Mouse (Mus musculus) lung, postnatal 10 days (tissue): ENCODE results near the gene Mdm1.
A peak's percentile ranks its signal among the peaks of the same experiment; 100 is the strongest.
"Not testable (repeated sequence)": the region's sequence is repeated elsewhere in the genome, so short reads cannot be mapped to it uniquely, and the experiment has no call there.

Experiments
- DNase-seq: peaks from one replicate; pipeline ENCODE4 v3.0.0; 2021

The Mdm1 gene

GRCm38 (mm10) chr10:118125776-118126445, 15.7 kb upstream of the Mdm1 start:
- no peak for DNase-seq

DNA sequence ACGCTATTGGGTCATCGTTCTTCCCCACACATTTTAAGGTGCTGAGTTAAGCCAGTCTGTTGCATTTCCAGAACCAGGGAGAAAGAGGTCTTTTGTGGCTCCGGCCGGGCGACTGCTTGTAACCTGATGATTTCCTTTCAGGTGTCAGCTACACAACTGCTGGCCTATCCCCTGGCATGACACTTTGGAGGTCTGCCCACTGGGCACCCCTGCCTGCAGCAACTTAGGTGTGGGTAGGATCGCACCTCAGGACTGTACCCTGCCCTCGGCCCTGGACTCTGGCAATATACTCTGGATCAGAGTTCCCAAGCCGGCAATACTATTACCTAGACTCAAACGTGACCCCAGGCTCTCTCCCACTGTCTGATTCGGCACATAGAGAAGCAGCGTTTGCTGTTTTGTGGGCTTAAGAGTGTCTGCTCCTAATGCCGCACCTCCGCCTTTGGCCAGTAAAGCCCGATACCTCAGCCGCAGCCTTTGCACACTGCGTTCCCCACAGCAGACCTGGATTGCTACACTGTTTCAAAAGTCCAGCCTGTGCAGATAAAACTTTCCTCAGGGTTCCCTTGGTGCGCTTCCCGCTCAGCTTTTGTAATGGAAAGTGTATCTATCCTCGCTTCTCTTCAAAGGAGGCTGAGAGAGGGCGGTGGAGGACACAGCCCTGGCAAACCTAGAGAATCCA, 12.5 kb upstream of the Mdm1 start:
- no peak for DNase-seq

GRCm38 (mm10) chr10:118130016-118130415, 11.6 kb upstream of the Mdm1 start:
- no peak for DNase-seq

DNA sequence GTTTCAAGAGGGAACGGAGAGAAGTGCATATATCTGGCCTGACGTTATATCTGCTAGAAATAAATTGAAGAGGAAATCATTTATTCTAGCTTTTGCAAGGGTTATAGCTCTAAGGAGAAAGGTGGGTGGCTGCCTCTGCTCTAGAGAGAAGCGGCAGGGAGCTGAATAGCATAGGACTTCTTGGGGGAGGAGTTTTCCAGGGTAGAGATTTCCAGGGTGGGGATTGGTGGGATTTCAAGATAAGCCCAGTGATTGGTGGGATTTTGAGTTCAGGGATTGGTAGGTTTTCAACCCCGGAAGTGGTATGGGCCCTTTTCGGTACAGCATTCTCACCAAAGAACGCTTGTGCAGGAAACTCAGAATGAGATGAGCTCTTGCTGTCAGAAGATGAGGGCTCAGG, 8.6 kb upstream of the Mdm1 start:
- DNase-seq: no peak

GRCm38 (mm10) chr10:118138508-118138907, 3.1 kb upstream of the Mdm1 start:
- DNase-seq: no peak

- DNase-seq: no peak
Observed at GRCm38 (mm10) chr10:118139837-118140570, 1.6 kb upstream of the Mdm1 start.

DNA sequence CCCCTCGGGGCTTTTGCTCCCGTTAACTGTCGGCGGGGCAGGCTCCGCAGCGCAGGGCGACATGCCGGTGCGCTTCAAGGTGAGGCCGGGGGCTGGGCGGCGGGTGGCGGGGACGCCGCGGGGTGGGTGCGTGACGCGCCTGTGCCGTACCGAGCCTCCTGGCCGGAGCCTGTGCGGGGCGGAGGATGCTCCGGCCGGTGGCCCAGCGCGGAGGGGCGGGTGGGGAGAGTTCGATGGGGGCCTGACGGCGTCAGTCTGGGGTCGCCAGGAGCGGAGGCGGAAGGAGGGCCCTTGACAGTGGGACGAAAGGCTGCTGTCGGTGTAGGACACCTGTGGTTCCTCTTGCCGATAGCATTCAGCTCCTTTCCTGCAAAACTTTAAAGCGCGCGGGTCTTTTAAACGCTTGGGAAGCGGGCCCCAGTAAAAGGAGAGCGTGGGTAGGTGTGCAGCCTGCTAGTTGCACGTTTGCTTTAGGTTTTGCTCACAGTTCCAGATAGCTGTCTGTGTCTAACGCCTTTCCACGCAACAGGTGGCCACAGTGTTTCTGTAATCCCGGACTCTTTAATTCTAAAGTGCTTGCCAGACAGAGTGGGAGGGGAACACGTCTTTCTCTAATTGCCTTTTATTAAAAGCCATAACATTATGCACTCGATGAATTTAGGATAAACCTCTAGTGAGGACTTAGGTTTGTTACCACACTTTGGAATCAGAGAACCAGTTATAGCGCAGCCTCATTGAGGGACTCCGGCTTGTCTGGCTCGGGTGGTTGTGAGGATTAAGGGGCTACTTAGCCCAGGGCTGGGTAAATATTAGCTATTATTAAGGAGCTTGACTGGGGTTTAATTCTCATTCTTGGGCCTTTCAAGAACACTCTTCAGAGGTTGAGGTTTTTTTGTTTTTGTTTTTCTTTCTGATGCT, 532 bp downstream of the Mdm1 start:
- no peak for DNase-seq

DNA sequence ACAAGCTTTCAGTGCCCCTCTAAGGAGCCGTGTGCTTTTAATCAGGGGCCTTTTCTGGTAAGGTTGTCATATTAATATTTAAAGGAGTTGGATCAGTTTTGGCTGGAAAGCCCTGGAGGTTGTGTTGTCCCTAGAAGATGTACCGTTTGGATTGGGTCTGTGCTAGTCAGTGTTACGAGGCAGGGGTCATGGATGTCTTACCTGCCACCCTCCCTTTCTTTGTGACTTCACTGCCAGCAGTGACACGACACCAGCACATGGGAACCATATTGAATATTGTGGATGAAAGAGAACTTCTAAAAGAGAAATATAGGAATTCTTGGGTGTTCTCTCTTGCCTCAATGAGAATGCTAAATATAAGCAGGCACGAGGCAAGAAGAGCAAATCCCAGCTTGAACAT, 7.8 kb downstream of the Mdm1 start:
- no peak for DNase-seq

GRCm38 (mm10) chr10:118150866-118151265, 9.3 kb downstream of the Mdm1 start:
- no peak for DNase-seq

- peak; percentile 33 for DNase-seq
Observed at GRCm38 (mm10) chr10:118155932-118156331, 14.3 kb downstream of the Mdm1 start.

DNA sequence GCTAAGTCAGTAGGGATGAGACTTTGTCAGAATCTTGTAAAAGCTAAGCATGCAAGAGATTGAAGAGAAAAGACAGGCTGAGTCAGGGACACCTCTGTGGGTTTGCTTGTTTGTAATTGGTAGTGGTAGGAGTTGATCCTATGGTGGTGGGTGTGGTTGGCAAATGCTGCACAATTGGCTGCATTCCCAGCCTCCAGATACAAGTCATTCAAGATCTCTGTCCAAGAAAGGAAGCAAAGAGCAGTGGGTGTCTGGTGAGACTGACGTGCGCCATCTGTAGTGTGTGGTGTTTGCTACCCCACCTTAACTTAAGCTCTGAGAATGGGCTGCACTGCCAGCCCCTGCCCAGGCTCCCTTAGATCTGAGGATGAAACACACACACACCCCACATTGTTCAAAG, 19.5 kb downstream of the Mdm1 start:
- DNase-seq: peak; percentile 33

- no peak for DNase-seq
Observed at GRCm38 (mm10) chr10:118169212-118169611, 27.6 kb downstream of the Mdm1 start.

DNA sequence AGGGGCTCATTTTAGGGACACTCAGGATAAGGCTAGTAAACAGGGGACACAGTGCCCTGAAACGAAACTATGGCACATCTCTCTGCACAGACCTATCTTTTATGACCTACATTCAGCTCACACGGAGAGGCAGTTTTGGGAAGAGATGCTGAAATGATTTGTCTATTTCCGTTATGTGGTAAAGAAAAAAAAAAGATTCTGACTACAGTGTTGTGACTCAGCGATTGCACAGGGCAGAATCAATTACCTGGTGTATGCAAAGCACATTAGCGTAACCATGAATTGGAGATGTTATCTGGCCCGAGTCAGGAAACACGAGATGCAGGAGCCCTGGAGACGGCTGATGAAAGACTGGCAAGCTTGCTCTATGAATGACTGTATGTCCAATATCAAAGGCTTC, 30.8 kb downstream of the Mdm1 start:
- DNase-seq: no peak

DNA sequence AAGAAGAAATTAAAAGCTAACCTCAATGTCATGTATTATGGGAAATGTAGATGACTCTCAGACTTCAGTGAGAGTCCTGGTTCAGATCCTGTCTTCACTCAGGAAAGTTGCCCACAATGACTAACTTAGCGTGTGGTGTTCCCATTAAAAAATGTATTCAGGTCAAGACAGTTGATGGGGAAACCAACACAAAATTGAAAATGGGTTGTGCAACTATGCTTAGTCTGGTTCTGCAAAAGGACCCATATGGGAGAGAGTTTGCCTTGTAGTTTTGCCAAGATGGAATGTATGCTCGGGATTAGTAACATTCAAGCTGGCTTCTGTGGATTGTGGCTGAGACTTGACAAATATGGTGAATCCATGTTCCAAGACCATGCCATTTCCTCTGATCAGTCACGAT, 31.3 kb downstream of the Mdm1 start:
- DNase-seq: no peak

DNA sequence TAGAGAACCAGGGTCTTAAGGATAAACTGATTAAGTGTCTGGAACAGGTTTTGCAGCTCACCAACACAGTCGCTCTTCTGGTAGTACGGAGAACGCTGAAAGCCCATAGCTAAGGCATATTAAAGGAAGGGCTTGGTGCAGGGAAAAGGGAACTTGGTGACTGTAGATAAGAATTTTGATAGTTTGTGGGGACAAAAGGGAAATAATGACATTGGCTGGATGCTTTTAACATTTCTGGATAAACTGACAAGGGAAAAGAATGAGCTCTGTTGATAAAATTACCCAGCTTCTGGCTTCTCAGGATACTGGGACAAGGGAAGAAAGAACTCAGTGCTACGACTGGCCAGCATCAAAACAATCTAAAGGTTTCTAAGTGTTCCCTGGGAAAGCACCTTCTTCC, 33.9 kb downstream of the Mdm1 start:
- DNase-seq: not testable (repeated sequence)

DNA sequence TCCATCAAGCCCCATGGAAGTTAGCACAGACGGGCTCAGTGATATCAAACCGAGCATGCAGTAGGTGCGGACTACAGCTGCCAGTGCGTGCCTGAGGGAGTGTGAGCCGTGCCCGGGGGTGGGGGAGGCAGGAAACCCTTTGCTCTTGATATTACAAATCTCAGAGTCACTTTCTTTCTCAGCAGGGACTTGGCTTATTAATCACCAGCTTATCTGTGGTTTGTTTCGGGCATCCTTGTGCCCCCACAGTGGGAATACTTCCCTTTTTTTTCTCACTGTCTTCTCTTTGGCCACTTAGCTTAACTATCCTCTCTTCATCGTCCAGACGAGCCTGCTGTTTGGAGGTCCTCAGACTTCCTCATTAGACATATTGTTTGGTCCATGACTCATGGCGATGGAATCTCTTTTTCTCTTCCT, 37.1 kb downstream of the Mdm1 start:
- DNase-seq: no peak

GRCm38 (mm10) chr10:118179265-118179664, 37.7 kb downstream of the Mdm1 start:
- DNase-seq: no peak

GRCm38 (mm10) chr10:118195150-118195549, 53.5 kb downstream of the Mdm1 start:
- peak; percentile 3 for DNase-seq

GRCm38 (mm10) chr10:118204642-118205041, 63.0 kb downstream of the Mdm1 start, which contains the start of gene Il22:
TSS of gene Il22 (plus strand) at chr10:118204942.
- no peak for DNase-seq

- DNase-seq: not testable (repeated sequence)
Observed at GRCm38 (mm10) chr10:118215719-118216393, 74.2 kb downstream of the Mdm1 start.
